Mouse (Mus musculus) heart, postnatal 0 days (tissue): ENCODE results near the gene Elavl1. TPM values are rescaled to one million over a fixed set of nuclear protein-coding genes. Genes with fewer than 3 reads are reported as not detected.

Source experiments
- ATAC-seq: fragments of 200-750 bp; cut with Nextera tagmentation; 2 replicates; pipeline ENCODE4 v1.8.0; 2017; ENCODE audit warnings: low read depth, moderate number of reproducible peaks, moderate library complexity; ENCODE audit not compliant: insufficient read depth
- DNase-seq: peaks from one replicate; pipeline ENCODE4 v3.0.0-alpha.2; 2016; ENCODE audit warnings: low spot score
- H3K27ac ChIP-seq: fragments of 300-500 bp; sonication (generic); 2 replicates; pipeline ENCODE4 v1.5.1; 2014; ENCODE audit warnings: low read depth, mild to moderate bottlenecking
- H3K27me3 ChIP-seq: fragments of 300-500 bp; sonication (generic); 2 replicates; pipeline ENCODE4 v1.6.1; 2014; ENCODE audit warnings: low read length, mixed read lengths; ENCODE audit not compliant: control insufficient read depth, insufficient read depth
- H3K36me3 ChIP-seq: fragments of 300-500 bp; sonication (generic); replicated peaks from 2 replicates; pipeline ENCODE4 v1.6.1; 2014; ENCODE audit warnings: low read length, mixed read lengths; ENCODE audit not compliant: control insufficient read depth, insufficient read depth
- H3K4me1 ChIP-seq: fragments of 300-500 bp; sonication (generic); 2 replicates; pipeline ENCODE4 v1.6.1; 2014; ENCODE audit warnings: antibody characterized with exemption; ENCODE audit not compliant: control insufficient read depth, insufficient read depth
- H3K4me2 ChIP-seq: fragments of 300-500 bp; sonication (generic); 2 replicates; pipeline ENCODE4 v1.6.1; 2014; ENCODE audit warnings: low read depth, mild to moderate bottlenecking, low read length, moderate library complexity
- H3K4me3 ChIP-seq: fragments of 300-500 bp; sonication (generic); 2 replicates; pipeline ENCODE4 v1.5.1; 2014; ENCODE audit warnings: low read depth, low read length
- H3K9ac ChIP-seq: fragments of 300-500 bp; sonication (generic); replicated peaks from 2 replicates; pipeline ENCODE4 v1.6.1; 2014; ENCODE audit warnings: low read depth, low read length, mixed read lengths
- H3K9me3 ChIP-seq: fragments of 300-500 bp; sonication (generic); replicated peaks from 2 replicates; pipeline ENCODE4 v1.6.1; 2016; ENCODE audit warnings: low read length; ENCODE audit not compliant: control insufficient read depth
- CTCF ChIP-seq: IDR thresholded peaks from 2 replicates; pipeline ENCODE4 v1.5.1; 2016; ENCODE audit warnings: antibody characterized with exemption, control low read depth, low read depth
- EP300 ChIP-seq: IDR thresholded peaks from 2 replicates; pipeline ENCODE4 v1.6.1; 2016; ENCODE audit warnings: antibody characterized with exemption, low read depth
- WGBS: fragments of 180-500 bp; shearing (Covaris S2); extraction: QIAGEN DNeasy Blood & Tissue Kit; methylation state at CpG from one replicate; pipeline ENCODE4 v1.1.7; 2014; 5-methylcytosine and 5-hydroxymethylcytosine counted together
- polyA plus RNA-seq: library from polyadenylated mRNA; unstranded; fragments of >200 nt; fragmentation: Nextera tagmentation; extraction: Ambion mirVana; gene quantifications from 2 replicates; pipeline ENCODE4 v1.2.1, GENCODE M21; 2015
- total RNA-seq: library from RNA; depleted of rRNA; stranded (reverse); fragments of >200 nt; gene quantifications from 2 replicates; pipeline ENCODE4 v1.2.3, GENCODE M21; 2014; ENCODE audit warnings: low replicate concordance

The Elavl1 gene
- total and polyA plus RNA-seq, 2 experiments from 2014 or later: 61.1 to 93.3 TPM

- peaks cover 100% of the 10 kb centered on the region for H3K36me3 ChIP-seq
- WGBS: 88% methylated on average over 15 of the region's 15 CpGs
- H3K9me3 ChIP-seq: no peaks in the 10 kb centered on the region
Measured at GRCm38 (mm10) chr8:4265160-4265914, 59.9 kb downstream of the Elavl1 start.

GRCm38 (mm10) chr8:4263105-4263791, 62.0 kb downstream of the Elavl1 start:
- no peak for TF ChIP-seq EP300
- no peak for TF ChIP-seq CTCF
- Histone ChIP-seq H3K36me3 (peaks cover 87% of the 10 kb centered on the region), H3K9me3 (no peaks in the 10 kb centered on the region), H3K27me3 (no peaks in the 10 kb centered on the region), H3K4me3 (no peak overlapping the region), H3K4me2 (no peak overlapping the region), H3K27ac (no peak overlapping the region), H3K4me1 (peaks cover 5% of the 10 kb centered on the region), H3K9ac (no peak overlapping the region)
- 82% methylated on average over 8 of the region's 8 CpGs for WGBS
- ATAC-seq: no peak
- DNase-seq: no peak

More at GRCm38 (mm10) chr8:4265160-4265914, 59.9 kb downstream of the Elavl1 start:
- Histone ChIP-seq H3K27me3 (no peaks in the 10 kb centered on the region), H3K9ac (no peak overlapping the region), H3K27ac (no peak overlapping the region), H3K4me3 (no peak overlapping the region), H3K4me1 (no peaks in the 10 kb centered on the region), H3K4me2 (no peak overlapping the region)
- TF ChIP-seq EP300 (no peak), CTCF (no peak)
- ATAC-seq: no peak
- DNase-seq: no peak

GRCm38 (mm10) chr8:4259805-4260170, 65.4 kb downstream of the Elavl1 start:
- Histone ChIP-seq H3K4me1 (peaks cover 5% of the 10 kb centered on the region), H3K9me3 (no peaks in the 10 kb centered on the region), H3K4me3 (no peak overlapping the region), H3K36me3 (peaks cover 67% of the 10 kb centered on the region), H3K9ac (no peak overlapping the region), H3K27me3 (no peaks in the 10 kb centered on the region), H3K4me2 (no peak overlapping the region), H3K27ac (no peak overlapping the region)
- DNase-seq (no peak), ATAC-seq (no peak)
- TF ChIP-seq CTCF (no peak), EP300 (no peak)
- WGBS: 78% methylated on average over 4 of the region's 4 CpGs

GRCm38 (mm10) chr8:4259125-4259804, 65.9 kb downstream of the Elavl1 start, which contains the start of gene Ctxn1:
Gene Ctxn1, minus strand, starts transcription at chr8:4259274.
- H3K27me3 ChIP-seq: no peaks in the 10 kb centered on the region
- no peak within 1 kb of the TSS for H3K27ac ChIP-seq
- no peaks in the 10 kb centered on the region for H3K9me3 ChIP-seq
- peak; percentile 84 for DNase-seq
- ATAC-seq: peak; percentile 93
- peaks cover 67% of the 10 kb centered on the region for H3K36me3 ChIP-seq
- H3K4me1 ChIP-seq: peaks cover 5% of the 10 kb centered on the region
- H3K4me2 ChIP-seq: peak within 1 kb of the TSS; percentile 97
- peak within 1 kb of the TSS; percentile 62 for H3K9ac ChIP-seq
- no peak for TF ChIP-seq EP300
- TF ChIP-seq CTCF: no peak
- WGBS: 5% methylated on average over 32 of the region's 33 CpGs
- peak within 1 kb of the TSS; percentile 66 for H3K4me3 ChIP-seq

GRCm38 (mm10) chr8:4258678-4259077, 66.5 kb downstream of the Elavl1 start:
- DNase-seq (no peak), ATAC-seq (peak; percentile 52)
- H3K4me2 ChIP-seq: peak overlapping the region; percentile 97
- no peak overlapping the region for H3K27ac ChIP-seq
- WGBS: 1% methylated on average over 32 of the region's 32 CpGs
- peak overlapping the region; percentile 62 for H3K9ac ChIP-seq
- TF ChIP-seq CTCF: no peak
- no peak for TF ChIP-seq EP300
- H3K27me3 ChIP-seq: no peaks in the 10 kb centered on the region
- peaks cover 11% of the 10 kb centered on the region for H3K4me1 ChIP-seq
- H3K4me3 ChIP-seq: peak overlapping the region; percentile 66
- peaks cover 61% of the 10 kb centered on the region for H3K36me3 ChIP-seq
- H3K9me3 ChIP-seq: no peaks in the 10 kb centered on the region
